Mouse (Mus musculus) liver, adult 2 months (tissue): ENCODE results near the gene Dclk1. TPM values are rescaled to one million over a fixed set of nuclear protein-coding genes. Genes with fewer than 3 reads are reported as not detected.

ENCODE experiments used
- DNase-seq: peaks from one replicate; pipeline ENCODE4 v3.0.0-alpha.2; 2011; ENCODE audit warnings: low read depth, low spot score; ENCODE audit errors: extremely low read depth
- H3K27ac ChIP-seq: fragments of 200-500 bp; replicated peaks from 2 replicates; pipeline ENCODE4 v1.5.1; 2012; ENCODE audit warnings: low read depth, mild to moderate bottlenecking, control low read depth, inconsistent platforms, low read length; ENCODE audit not compliant: insufficient read depth
- H3K27me3 ChIP-seq: fragments of 200-500 bp; 2 replicates; pipeline ENCODE4 v1.6.1; 2012; ENCODE audit warnings: mild to moderate bottlenecking, moderate library complexity, low read length, inconsistent platforms; ENCODE audit not compliant: control insufficient read depth, insufficient read depth
- H3K36me3 ChIP-seq: fragments of 200-500 bp; 2 replicates; pipeline ENCODE4 v1.6.1; 2012; ENCODE audit warnings: low read length, inconsistent platforms; ENCODE audit not compliant: control insufficient read depth, insufficient read depth
- H3K4me1 ChIP-seq: fragments of 200-500 bp; 2 replicates; pipeline ENCODE4 v1.6.1; 2011; ENCODE audit warnings: low read length; ENCODE audit not compliant: control insufficient read depth, insufficient read depth
- H3K4me3 ChIP-seq: fragments of 200-500 bp; 2 replicates; pipeline ENCODE4 v1.5.1; 2011; ENCODE audit warnings: low read depth, mild to moderate bottlenecking, control low read depth, low read length, moderate library complexity; ENCODE audit not compliant: insufficient read depth
- H3K79me2 ChIP-seq: fragments of 200-500 bp; 2 replicates; pipeline ENCODE4 v1.6.1; 2012; ENCODE audit warnings: inconsistent platforms, mild to moderate bottlenecking, low read length, moderate library complexity; ENCODE audit not compliant: control insufficient read depth, insufficient read depth
- H3K9ac ChIP-seq: fragments of 200-500 bp; 2 replicates; pipeline ENCODE4 v1.6.1; 2012; ENCODE audit warnings: low read depth, mild to moderate bottlenecking, control low read depth, inconsistent platforms, low read length
- CTCF ChIP-seq: fragments of 200-500 bp; IDR thresholded peaks from 2 replicates; pipeline ENCODE4 v1.5.1; 2011; ENCODE audit warnings: low read depth, low read length, control low read depth
- POLR2A ChIP-seq: fragments of 200-500 bp; IDR thresholded peaks from 2 replicates; pipeline ENCODE4 v1.6.1; 2011; ENCODE audit warnings: low read length, control low read depth; ENCODE audit not compliant: insufficient read depth; ENCODE audit errors: extremely low read depth
- WGBS: fragments of 180-500 bp; shearing (Covaris S2); methylation state at CpG from one replicate; pipeline ENCODE4 v1.1.7; 2018; 5-methylcytosine and 5-hydroxymethylcytosine counted together
- polyA plus RNA-seq: library from polyadenylated mRNA; depleted of rRNA; stranded (reverse); fragments of >200 nt; gene quantifications from 2 replicates; pipeline ENCODE4 v1.2.3, GENCODE M21; 2012
- total RNA-seq: library from RNA; depleted of rRNA; stranded (reverse); fragments of >200 nt; gene quantifications from 2 replicates; pipeline ENCODE4 v1.2.3, GENCODE M21; 2014

Gene Dclk1
- total and polyA plus RNA-seq, 2 experiments = 0.46 TPM; not detected in 1

- no peak for TF ChIP-seq POLR2A
- no peak for TF ChIP-seq CTCF
- Histone ChIP-seq H3K36me3 (no peaks in the 10 kb centered on the region), H3K79me2 (no peaks in the 10 kb centered on the region), H3K4me3 (no peak overlapping the region), H3K4me1 (no peaks in the 10 kb centered on the region), H3K27me3 (no peaks in the 10 kb centered on the region), H3K27ac (no peak overlapping the region), H3K9ac (no peak overlapping the region)
- DNase-seq = no peak
- 84% methylated on average over 6 of the region's 6 CpGs for WGBS
These were observed 298.4 kb downstream of the Dclk1 start for GRCm38 (mm10) chr3:55540406-55541140.

- Histone ChIP-seq H3K27me3 (no peaks in the 10 kb centered on the region), H3K4me1 (no peaks in the 10 kb centered on the region), H3K9ac (no peak overlapping the region), H3K4me3 (no peak overlapping the region), H3K36me3 (no peaks in the 10 kb centered on the region), H3K79me2 (no peaks in the 10 kb centered on the region), H3K27ac (no peak overlapping the region)
- DNase-seq = no peak
- WGBS = 79% methylated on average over 1 of the region's 1 CpGs
- TF ChIP-seq CTCF = no peak
- TF ChIP-seq POLR2A = no peak
These were observed 299.6 kb downstream of the Dclk1 start for GRCm38 (mm10) chr3:55541799-55542198.

- Histone ChIP-seq H3K27me3 (no peaks in the 10 kb centered on the region), H3K4me3 (no peak overlapping the region), H3K9ac (no peak overlapping the region), H3K27ac (no peak overlapping the region), H3K36me3 (no peaks in the 10 kb centered on the region), H3K79me2 (no peaks in the 10 kb centered on the region), H3K4me1 (no peaks in the 10 kb centered on the region)
- TF ChIP-seq CTCF (no peak), POLR2A (no peak)
- DNase-seq = no peak
- 13% methylated on average over 8 of the region's 8 CpGs for WGBS
These were observed 300.1 kb downstream of the Dclk1 start for GRCm38 (mm10) chr3:55542310-55542709.

- WGBS = 74% methylated on average over 16 of the region's 16 CpGs
- Histone ChIP-seq H3K79me2 (no peaks in the 10 kb centered on the region), H3K27me3 (no peaks in the 10 kb centered on the region)
These were observed 300.8 kb downstream of the Dclk1 start for GRCm38 (mm10) chr3:55542947-55543346.

GRCm38 (mm10) chr3:55543929-55544684 is 301.9 kb downstream of the Dclk1 start:
- Histone ChIP-seq H3K36me3 (no peaks in the 10 kb centered on the region), H3K4me3 (no peak overlapping the region), H3K9ac (no peak overlapping the region), H3K27ac (no peak overlapping the region), H3K79me2 (no peaks in the 10 kb centered on the region), H3K27me3 (no peaks in the 10 kb centered on the region), H3K4me1 (no peaks in the 10 kb centered on the region)
- 57% methylated on average over 13 of the region's 13 CpGs for WGBS
- TF ChIP-seq CTCF = no peak
- no peak for TF ChIP-seq POLR2A
- DNase-seq = no peak

More at GRCm38 (mm10) chr3:55542947-55543346, 300.8 kb downstream of the Dclk1 start:
- Histone ChIP-seq H3K4me3 (no peak overlapping the region), H3K9ac (no peak overlapping the region), H3K36me3 (no peaks in the 10 kb centered on the region), H3K4me1 (no peaks in the 10 kb centered on the region), H3K27ac (no peak overlapping the region)
- DNase-seq = no peak
- TF ChIP-seq CTCF (no peak), POLR2A (no peak)

GRCm38 (mm10) chr3:55545296-55545695 is 303.1 kb downstream of the Dclk1 start:
- no peak for DNase-seq
- H3K4me1 ChIP-seq = no peaks in the 10 kb centered on the region
- WGBS = 91% methylated on average over 3 of the region's 3 CpGs
- TF ChIP-seq CTCF = no peak
- TF ChIP-seq POLR2A = no peak
- no peak overlapping the region for H3K27ac ChIP-seq
- no peak overlapping the region for H3K4me3 ChIP-seq
- no peaks in the 10 kb centered on the region for H3K27me3 ChIP-seq
- no peaks in the 10 kb centered on the region for H3K36me3 ChIP-seq
- H3K79me2 ChIP-seq = no peaks in the 10 kb centered on the region
- no peak overlapping the region for H3K9ac ChIP-seq
